In genomic region chr3:88214971-88215552, GRCm38 (mm10) we compare ENCODE assay signal across 8 mouse cellular contexts. TPM values are rescaled to one million over a fixed set of nuclear protein-coding genes. Genes with fewer than 3 reads are reported as not detected.
DNase-seq lines count a peak whose midpoint lies in the region; ATAC-seq lines count a peak whose summit lies in the region.

No protein-coding gene starts in this region.

- peaks cover 29% of the 10 kb centered on the region for H3K4me1 ChIP-seq in hindbrain, embryonic 10.5 days (replicated peaks)

- peak overlapping the region; percentile 50 for H3K4me3 ChIP-seq in hindbrain, embryonic 10.5 days

- H3K27me3 ChIP-seq in hindbrain, embryonic 10.5 days (ENCODE audit: insufficient read depth, poor library complexity, severe bottlenecking) = peaks cover 100% of the 10 kb centered on the region

- H3K36me3 ChIP-seq in hindbrain, embryonic 10.5 days = peaks cover 3% of the 10 kb centered on the region; the same call in 1 of the 2 replicates

- peak overlapping the region; percentile 66 for H3K27ac ChIP-seq in hindbrain, embryonic 10.5 days

- DNase-seq in gastrocnemius, postnatal 10 days = peak; percentile 21
- DNase-seq in gastrocnemius, postnatal 25 days = no peak
- peak; percentile 42 for DNase-seq in thymus, postnatal 4 days
- no peak for DNase-seq in thymus, postnatal 0 days (ENCODE audit: low spot score)
- DNase-seq in hindbrain, embryonic 10.5 days (ENCODE audit: low spot score) = no peak
- DNase-seq in layer of hippocampus, adult 8-10 months (ENCODE audit: low spot score in 2 of 2) = no peak
- no peak for DNase-seq in embryo, embryonic 10 days (ENCODE audit: low spot score)

- WGBS in hindbrain, embryonic 10.5 days = under 1% methylated on average over 48 of the region's 48 CpGs

- peak; percentile 47 for ATAC-seq in megakaryocyte, adult 5-6 weeks (ENCODE audit: poor library complexity, severe bottlenecking)

- no peaks in the 10 kb centered on the region for H3K9me3 ChIP-seq in hindbrain, embryonic 10.5 days

RNA-seq across cellular contexts. Expression of gene Rhbg, which starts 39.4 kb away (rescaled TPM):
- total RNA-seq in gastrocnemius, postnatal 10 days (2021) = not detected
- not detected for total RNA-seq in gastrocnemius, postnatal 25 days (2021)
- 0.58 and 0.66 TPM in 2 replicates for polyA plus RNA-seq in thymus, postnatal 0 days (2015; fragmentation: Nextera tagmentation; extraction: Ambion mirVana)
- not detected in 2 replicates for polyA plus RNA-seq in hindbrain, embryonic 10.5 days (2016; fragmentation: Nextera tagmentation; extraction: Ambion mirVana)
- total RNA-seq in megakaryocyte, adult 5-6 weeks (2015) = not detected in 2 replicates
- not detected in 2 replicates for total RNA-seq in megakaryocyte, adult 5-6 weeks (2017)
- not detected for total RNA-seq in layer of hippocampus, adult 8-10 months (2022)

Comparison
In these comparisons a context has a peak if more than half of its experiments do, and no peak if none do; other contexts are left out.
1. DNase-seq: peak in gastrocnemius, postnatal 10 days (single experiment) and thymus, postnatal 4 days (single experiment); none in gastrocnemius, postnatal 25 days (single experiment), thymus, postnatal 0 days (single experiment), hindbrain, embryonic 10.5 days (single experiment), layer of hippocampus, adult 8-10 months (0 of 2) and embryo, embryonic 10 days (single experiment).